Mouse (Mus musculus) liver, embryonic 16.5 days (tissue): ENCODE data around the gene Gmfb. TPM values are rescaled to one million over a fixed set of nuclear protein-coding genes. Genes with fewer than 3 reads are reported as not detected.

Experiments used
- ATAC-seq: fragments of 200-750 bp; cut with Nextera tagmentation; 2 replicates; pipeline ENCODE4 v1.8.0; 2017; ENCODE audit warnings: low read depth, mild to moderate bottlenecking, moderate number of reproducible peaks, moderate library complexity
- H3K27ac ChIP-seq: fragments of 300-500 bp; sonication (generic); 2 replicates; pipeline ENCODE4 v1.5.1; 2014; ENCODE audit warnings: mild to moderate bottlenecking, low read length
- H3K27me3 ChIP-seq: fragments of 300-500 bp; sonication (generic); 2 replicates; pipeline ENCODE4 v1.6.1; 2014; ENCODE audit warnings: low read depth, low read length, mixed read lengths; ENCODE audit not compliant: control insufficient read depth, insufficient read depth
- H3K36me3 ChIP-seq: fragments of 300-500 bp; sonication (generic); 2 replicates; pipeline ENCODE4 v1.6.1; 2014; ENCODE audit warnings: mild to moderate bottlenecking; ENCODE audit not compliant: control insufficient read depth, insufficient read depth
- H3K4me1 ChIP-seq: fragments of 300-500 bp; sonication (generic); 2 replicates; pipeline ENCODE4 v1.6.1; 2014; ENCODE audit warnings: low read depth, low read length, mixed read lengths; ENCODE audit not compliant: control insufficient read depth
- H3K4me2 ChIP-seq: fragments of 300-500 bp; sonication (generic); 2 replicates; pipeline ENCODE4 v1.6.1; 2014; ENCODE audit warnings: low read depth, low read length, mixed read lengths
- H3K4me3 ChIP-seq: fragments of 300-500 bp; sonication (generic); 2 replicates; pipeline ENCODE4 v1.5.1; 2014; ENCODE audit warnings: low read depth, mild to moderate bottlenecking, low read length
- H3K9ac ChIP-seq: fragments of 300-500 bp; sonication (generic); 2 replicates; pipeline ENCODE4 v1.6.1; 2014; ENCODE audit warnings: low read depth, low read length
- H3K9me3 ChIP-seq: fragments of 300-500 bp; sonication (generic); replicated peaks from 2 replicates; pipeline ENCODE4 v1.6.1; 2016; ENCODE audit warnings: low read length; ENCODE audit not compliant: control insufficient read depth
- WGBS: fragments of 180-500 bp; shearing (Covaris S2); extraction: QIAGEN DNeasy Blood & Tissue Kit; methylation state at CpG from one replicate; pipeline ENCODE4 v1.1.7; 2014; ENCODE audit not compliant: insufficient replicate concordance; 5-methylcytosine and 5-hydroxymethylcytosine counted together
- polyA plus RNA-seq: library from polyadenylated mRNA; unstranded; fragments of >200 nt; fragmentation: Nextera tagmentation; extraction: Ambion mirVana; gene quantifications from 2 replicates; pipeline ENCODE4 v1.2.1, GENCODE M21; 2015

The Gmfb gene
- polyA plus RNA-seq, 1 experiment from 2014 or later, result 22.5 TPM

GRCm38 (mm10) chr14:46790303-46790702 lies 31.7 kb downstream of the Gmfb start:
- H3K9me3 ChIP-seq, result no peaks in the 10 kb centered on the region
- no peak overlapping the region for H3K9ac ChIP-seq
- H3K27me3 ChIP-seq, result no peaks in the 10 kb centered on the region
- 49% methylated on average over 4 of the region's 4 CpGs for WGBS
- ATAC-seq, result no peak
- no peaks in the 10 kb centered on the region for H3K36me3 ChIP-seq
- H3K4me1 ChIP-seq, result peaks cover 30% of the 10 kb centered on the region
- H3K4me2 ChIP-seq, result no peak overlapping the region
- H3K4me3 ChIP-seq, result no peak overlapping the region
- no peak overlapping the region for H3K27ac ChIP-seq

DNA sequence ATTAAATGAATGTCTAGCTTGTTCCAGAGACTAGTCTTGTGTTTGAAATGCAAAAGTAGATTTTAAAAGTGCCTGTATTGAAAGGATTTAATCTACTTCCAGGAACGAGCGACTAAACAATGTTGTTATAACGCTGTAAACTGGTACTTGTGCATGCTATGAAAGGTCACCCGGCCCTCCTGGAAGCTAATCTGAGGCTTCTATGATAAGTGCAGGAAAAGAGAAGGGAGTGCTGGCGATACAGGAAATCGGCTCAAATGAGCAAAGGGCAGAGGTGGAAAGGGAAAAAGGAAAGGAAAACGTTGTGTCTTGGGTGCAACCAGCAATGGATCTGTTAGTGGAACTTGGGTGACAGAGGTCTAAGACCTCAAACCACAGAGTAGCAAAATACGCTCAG lies 33.5 kb downstream of the Gmfb start:
- no peak for ATAC-seq
- Histone ChIP-seq H3K4me3 (peak overlapping the region; percentile 99), H3K4me2 (peak overlapping the region; percentile 91), H3K4me1 (peaks cover 30% of the 10 kb centered on the region), H3K36me3 (no peaks in the 10 kb centered on the region), H3K9ac (peak overlapping the region; percentile 15; the same call in 1 of the 2 replicates), H3K27ac (peak overlapping the region; percentile 55; the same call in 1 of the 2 replicates), H3K27me3 (no peaks in the 10 kb centered on the region), H3K9me3 (no peaks in the 10 kb centered on the region)
- WGBS, result 9% methylated on average over 8 of the region's 8 CpGs

GRCm38 (mm10) chr14:46787787-46788504 lies 34.1 kb downstream of the Gmfb start, which contains the start of gene Cnih1:
TSS of gene Cnih1 (minus strand) at chr14:46788411.
- Histone ChIP-seq H3K9ac (peak within 1 kb of the TSS; percentile 97), H3K4me3 (peak within 1 kb of the TSS; percentile 99), H3K27me3 (no peaks in the 10 kb centered on the region), H3K4me2 (peak within 1 kb of the TSS; percentile 91), H3K27ac (peak within 1 kb of the TSS; percentile 93), H3K36me3 (no peaks in the 10 kb centered on the region), H3K4me1 (peaks cover 30% of the 10 kb centered on the region), H3K9me3 (no peaks in the 10 kb centered on the region)
- WGBS, result under 1% methylated on average over 85 of the region's 86 CpGs
- ATAC-seq, result peak; percentile 96

- H3K36me3 ChIP-seq, result peaks cover 4% of the 10 kb centered on the region
- no peak for ATAC-seq
- no peaks in the 10 kb centered on the region for H3K27me3 ChIP-seq
- H3K4me1 ChIP-seq, result peaks cover 30% of the 10 kb centered on the region
- H3K4me3 ChIP-seq, result peak overlapping the region; percentile 99
- no peaks in the 10 kb centered on the region for H3K9me3 ChIP-seq
- peak overlapping the region; percentile 93 for H3K27ac ChIP-seq
- H3K9ac ChIP-seq, result peak overlapping the region; percentile 97
- peak overlapping the region; percentile 91 for H3K4me2 ChIP-seq
- 0% methylated on average over 11 of the region's 11 CpGs for WGBS
These were observed 34.6 kb downstream of the Gmfb start for GRCm38 (mm10) chr14:46787454-46787786.

- Histone ChIP-seq H3K9ac (no peak overlapping the region), H3K4me3 (no peak overlapping the region), H3K9me3 (no peaks in the 10 kb centered on the region), H3K4me2 (no peak overlapping the region), H3K27ac (no peak overlapping the region), H3K27me3 (no peaks in the 10 kb centered on the region), H3K36me3 (peaks cover 10% of the 10 kb centered on the region), H3K4me1 (peaks cover 29% of the 10 kb centered on the region)
- WGBS, result 82% methylated on average over 5 of the region's 5 CpGs
- ATAC-seq, result no peak
These were observed 36.8 kb downstream of the Gmfb start for GRCm38 (mm10) chr14:46785247-46785646.

DNA sequence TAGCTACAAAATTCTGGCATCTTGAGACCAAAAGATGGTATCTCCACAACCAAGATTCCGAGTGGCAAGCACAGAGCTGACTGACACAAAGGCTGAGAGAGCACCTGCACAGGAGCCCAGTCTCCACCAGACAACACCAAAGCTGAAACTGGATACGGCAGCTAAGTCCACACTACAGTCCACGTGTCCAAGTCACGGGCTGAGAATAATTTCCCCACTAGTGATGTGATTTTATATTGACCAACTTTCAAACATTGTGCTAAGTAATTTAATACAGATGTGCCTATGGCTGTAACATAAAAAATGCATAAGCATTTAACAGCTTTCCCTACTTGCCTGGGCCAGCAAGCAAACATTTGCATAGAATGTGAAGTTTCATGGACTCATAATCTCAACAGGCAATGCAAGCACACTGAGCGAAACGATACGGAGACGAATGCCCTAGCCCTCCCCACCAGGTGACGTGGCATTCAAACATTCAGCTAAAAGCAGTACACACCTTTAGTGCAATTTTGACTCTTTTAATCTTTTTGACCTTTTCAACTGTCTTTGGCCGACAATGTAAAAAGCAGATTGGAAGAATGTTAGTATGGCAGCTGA lies 38.6 kb downstream of the Gmfb start:
- H3K9me3 ChIP-seq, result peaks cover 4% of the 10 kb centered on the region
- H3K36me3 ChIP-seq, result peaks cover 28% of the 10 kb centered on the region
- H3K4me3 ChIP-seq, result no peak overlapping the region
- WGBS, result 84% methylated on average over 10 of the region's 10 CpGs
- peaks cover 12% of the 10 kb centered on the region for H3K4me1 ChIP-seq
- H3K9ac ChIP-seq, result no peak overlapping the region
- H3K27me3 ChIP-seq, result no peaks in the 10 kb centered on the region
- H3K27ac ChIP-seq, result no peak overlapping the region
- no peak for ATAC-seq
- no peak overlapping the region for H3K4me2 ChIP-seq

- WGBS, result 80% methylated on average over 8 of the region's 8 CpGs
- peaks cover 4% of the 10 kb centered on the region for H3K9me3 ChIP-seq
- no peak for ATAC-seq
- H3K4me1 ChIP-seq, result peaks cover 11% of the 10 kb centered on the region
- H3K9ac ChIP-seq, result no peak overlapping the region
- peaks cover 37% of the 10 kb centered on the region for H3K36me3 ChIP-seq
- no peak overlapping the region for H3K4me3 ChIP-seq
- H3K27ac ChIP-seq, result no peak overlapping the region
- H3K27me3 ChIP-seq, result no peaks in the 10 kb centered on the region
- H3K4me2 ChIP-seq, result no peak overlapping the region
These were observed 39.7 kb downstream of the Gmfb start for GRCm38 (mm10) chr14:46782187-46782828.

DNA sequence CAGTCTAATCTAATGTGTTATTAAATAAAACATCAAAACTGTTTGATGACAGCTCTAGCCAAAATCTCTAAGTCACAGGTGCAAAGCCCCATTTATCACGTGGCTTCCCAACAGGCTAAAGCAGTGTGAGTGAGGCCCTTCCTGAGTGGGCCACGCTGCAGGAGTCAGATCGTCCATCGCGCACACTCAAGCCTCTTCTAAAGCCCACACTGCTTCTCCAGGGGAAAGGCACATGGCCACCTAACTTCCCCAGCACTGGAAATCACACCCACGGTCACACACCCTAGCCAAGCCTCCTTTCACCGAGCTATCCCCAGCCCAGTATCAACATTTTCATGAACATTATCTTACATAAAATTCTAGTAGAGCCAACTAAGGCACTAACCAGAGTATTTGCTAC lies 41.0 kb downstream of the Gmfb start:
- Histone ChIP-seq H3K9me3 (peaks cover 4% of the 10 kb centered on the region), H3K4me2 (no peak overlapping the region), H3K27me3 (no peaks in the 10 kb centered on the region), H3K4me1 (peaks cover 1% of the 10 kb centered on the region), H3K27ac (no peak overlapping the region), H3K4me3 (no peak overlapping the region), H3K36me3 (peaks cover 40% of the 10 kb centered on the region), H3K9ac (no peak overlapping the region)
- no peak for ATAC-seq
- WGBS, result 90% methylated on average over 7 of the region's 7 CpGs

DNA sequence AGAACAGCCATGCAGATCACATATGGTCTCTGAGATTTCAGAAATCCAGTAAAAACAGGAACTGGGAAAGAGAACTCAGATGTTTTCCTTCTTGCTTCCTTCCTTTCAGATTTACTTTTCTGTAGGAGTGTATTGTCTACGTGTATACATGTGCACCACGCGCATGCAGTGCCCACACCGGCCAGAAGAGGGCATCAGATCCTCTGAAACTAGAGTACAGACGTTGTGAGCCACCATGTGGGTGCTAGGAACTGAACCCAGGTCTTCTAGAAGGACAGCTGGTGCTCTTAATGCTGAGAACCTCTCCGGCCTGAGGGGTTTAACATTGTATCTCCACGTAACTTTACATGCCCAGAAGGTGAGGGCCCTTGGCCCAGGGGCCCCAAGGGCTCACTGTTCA lies 42.8 kb downstream of the Gmfb start:
- H3K27me3 ChIP-seq, result no peaks in the 10 kb centered on the region
- peaks cover 45% of the 10 kb centered on the region for H3K36me3 ChIP-seq
- H3K4me1 ChIP-seq, result no peaks in the 10 kb centered on the region
- H3K9me3 ChIP-seq, result peaks cover 4% of the 10 kb centered on the region
- H3K27ac ChIP-seq, result no peak overlapping the region
- no peak overlapping the region for H3K4me2 ChIP-seq
- H3K4me3 ChIP-seq, result no peak overlapping the region
- no peak for ATAC-seq
- 88% methylated on average over 7 of the region's 7 CpGs for WGBS
- no peak overlapping the region for H3K9ac ChIP-seq
